Mouse (Mus musculus) MN1 (cell line): Measurements from ENCODE around the gene Tlr4.
A peak's percentile ranks its signal among the peaks of the same experiment; 100 is the strongest.

Source experiments
- DNase-seq: peaks from one replicate; pipeline ENCODE4 v3.0.0-alpha.2; 2016; ENCODE audit warnings: low spot score

Tlr4 gene

GRCm38 (mm10) chr4:66900126-66900525, 72.7 kb downstream of the Tlr4 start:
- DNase-seq: no peak

GRCm38 (mm10) chr4:66901498-66901897, 74.1 kb downstream of the Tlr4 start:
- no peak for DNase-seq

- no peak for DNase-seq
These were observed 81.0 kb downstream of the Tlr4 start for GRCm38 (mm10) chr4:66908376-66908775.

- DNase-seq: no peak
These were observed 92.4 kb downstream of the Tlr4 start for GRCm38 (mm10) chr4:66919630-66920372.

GRCm38 (mm10) chr4:66923616-66924276, 96.4 kb downstream of the Tlr4 start:
- DNase-seq: peak; percentile 9

GRCm38 (mm10) chr4:66926066-66926465, 98.7 kb downstream of the Tlr4 start:
- DNase-seq: no peak

- DNase-seq: no peak
These were observed 100.2 kb downstream of the Tlr4 start for GRCm38 (mm10) chr4:66927537-66928088.

- DNase-seq: no peak
These were observed 111.2 kb downstream of the Tlr4 start for GRCm38 (mm10) chr4:66938489-66939061.

- no peak for DNase-seq
These were observed 114.5 kb downstream of the Tlr4 start for GRCm38 (mm10) chr4:66941894-66942293.

GRCm38 (mm10) chr4:66943699-66944098, 116.3 kb downstream of the Tlr4 start:
- no peak for DNase-seq

- DNase-seq: no peak
These were observed 120.3 kb downstream of the Tlr4 start for GRCm38 (mm10) chr4:66947657-66948056.

- no peak for DNase-seq
These were observed 147.5 kb downstream of the Tlr4 start for GRCm38 (mm10) chr4:66974918-66975317.
